Mouse (Mus musculus) bone marrow, adult 2 months (tissue): ENCODE data around the gene Clec2d.

Source experiments
- CTCF ChIP-seq: fragments of 200-500 bp; IDR thresholded peaks from 2 replicates; pipeline ENCODE4 v1.5.1; 2011; ENCODE audit warnings: low read length, control low read depth; ENCODE audit not compliant: control insufficient read depth, insufficient read depth
- POLR2A ChIP-seq: fragments of 200-500 bp; IDR thresholded peaks from 2 replicates; pipeline ENCODE4 v1.6.1; 2011; ENCODE audit warnings: low read depth, mild to moderate bottlenecking, control low read depth, low read length, borderline replicate concordance; ENCODE audit not compliant: control insufficient read depth

- TF ChIP-seq CTCF (no peak), POLR2A (no peak)
Observed at GRCm38 (mm10) chr6:129182518-129182917, 2.1 kb downstream of the Clec2d start.
